Mouse (Mus musculus): Measurements from ENCODE around the gene Hist1h2ad. TPM values are rescaled to one million over a fixed set of nuclear protein-coding genes. Genes with fewer than 3 reads are reported as not detected.
"Not testable (repeated sequence)": the region's sequence is repeated elsewhere in the genome, so short reads cannot be mapped to it uniquely, and the experiment has no call there.

The Hist1h2ad gene
- polyA plus RNA-seq, 2 experiments from 2014 or later: 0.96 TPM; not detected in 1

- not testable (repeated sequence) for ATAC-seq
Measured at GRCm38 (mm10) chr13:23542225-23542980, 31.8 kb upstream of the Hist1h2ad start.

DNA sequence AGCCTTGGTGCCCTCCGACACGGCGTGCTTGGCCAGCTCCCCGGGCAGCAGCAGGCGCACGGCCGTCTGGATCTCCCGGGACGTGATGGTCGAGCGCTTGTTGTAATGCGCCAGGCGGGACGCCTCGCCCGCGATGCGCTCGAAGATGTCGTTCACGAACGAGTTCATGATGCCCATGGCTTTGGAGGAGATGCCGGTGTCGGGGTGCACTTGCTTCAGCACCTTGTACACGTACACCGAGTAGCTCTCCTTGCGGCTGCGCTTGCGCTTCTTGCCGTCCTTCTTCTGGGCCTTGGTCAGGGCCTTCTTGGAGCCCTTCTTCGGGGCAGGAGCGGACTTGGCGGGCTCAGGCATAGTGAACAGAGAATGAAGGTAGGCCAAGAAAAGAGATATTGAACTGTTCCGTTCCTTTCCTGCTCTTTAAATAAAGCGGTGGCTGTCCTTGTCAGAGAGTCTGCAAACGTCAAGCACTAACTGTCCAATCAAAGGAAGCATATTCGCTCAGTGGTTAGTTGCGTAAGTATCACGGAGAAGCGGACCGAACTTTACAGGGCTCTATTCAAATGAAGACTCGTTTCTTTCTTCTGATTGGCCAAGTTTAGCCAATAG lies 31.1 kb upstream of the Hist1h2ad start, which contains the start of gene Hist1h2bh:
TSS of gene Hist1h2bh (minus strand) at position 394 of the 609 bp plus-strand sequence.
- ATAC-seq: peak; percentile 89

GRCm38 (mm10) chr13:23543965-23544786 lies 30.0 kb upstream of the Hist1h2ad start, which contains the start of gene Hist1h3f:
TSS of gene Hist1h3f (plus strand) at chr13:23544052.
- peak; percentile 82 for ATAC-seq

- ATAC-seq: peak; percentile 2
Measured at GRCm38 (mm10) chr13:23544787-23545120, 29.4 kb upstream of the Hist1h2ad start.

DNA sequence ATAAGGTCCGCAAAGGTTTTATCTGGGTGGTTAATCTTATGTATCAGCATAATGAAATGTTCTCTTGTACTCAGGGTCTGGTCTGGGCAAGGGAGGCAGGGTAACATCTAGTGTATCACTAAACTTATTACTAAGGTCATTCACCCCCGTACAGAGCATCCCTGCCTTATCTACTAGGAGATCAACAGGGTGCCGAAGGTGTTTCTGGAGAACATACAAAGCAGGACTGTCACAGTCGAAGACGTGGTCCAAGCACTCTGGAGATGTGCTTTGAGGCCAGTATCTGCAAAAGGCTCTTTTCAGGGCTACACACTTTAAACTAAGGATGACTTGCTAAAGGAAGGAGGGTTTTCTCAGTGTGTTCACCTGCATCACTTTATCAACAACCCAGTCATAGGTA lies 27.5 kb upstream of the Hist1h2ad start:
- no peak for ATAC-seq

GRCm38 (mm10) chr13:23550761-23551145 lies 23.4 kb upstream of the Hist1h2ad start:
- ATAC-seq: no peak

GRCm38 (mm10) chr13:23551146-23551834 lies 22.9 kb upstream of the Hist1h2ad start, which contains the start of gene Hist1h4f:
TSS of gene Hist1h4f (minus strand) at chr13:23551648.
- ATAC-seq: peak; percentile 73

GRCm38 (mm10) chr13:23551931-23552914 lies 22.0 kb upstream of the Hist1h2ad start:
- ATAC-seq: no peak

- no peak for ATAC-seq
Measured at GRCm38 (mm10) chr13:23552962-23553361, 21.2 kb upstream of the Hist1h2ad start, which contains the start of gene Hist1h1d. TSS of gene Hist1h1d (plus strand) at chr13:23553262.

DNA sequence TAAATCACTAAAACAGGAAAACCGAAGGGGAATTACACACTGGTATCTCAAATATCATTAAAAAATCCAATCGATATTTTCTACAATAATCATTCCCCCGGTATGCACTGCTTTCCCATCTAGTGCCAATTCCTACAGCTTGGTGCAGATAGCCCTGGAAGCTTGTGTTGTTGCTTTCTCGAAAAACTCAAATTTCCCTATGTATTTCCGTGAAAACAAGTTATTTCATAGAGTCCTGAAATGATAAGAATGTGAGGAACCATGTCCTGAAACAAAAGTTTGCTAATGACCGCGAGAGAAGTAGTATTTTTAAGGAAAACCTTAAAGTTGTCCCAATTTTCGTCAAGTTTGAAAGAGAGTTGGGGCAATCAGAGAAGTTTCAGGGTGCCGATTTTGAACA lies 19.8 kb upstream of the Hist1h2ad start:
- ATAC-seq: no peak

GRCm38 (mm10) chr13:23554925-23555838 lies 19.0 kb upstream of the Hist1h2ad start:
- peak; percentile 66 for ATAC-seq

- ATAC-seq: peak; percentile 71
Measured at GRCm38 (mm10) chr13:23555839-23556416, 18.3 kb upstream of the Hist1h2ad start.

- no peak for ATAC-seq
Measured at GRCm38 (mm10) chr13:23556906-23557305, 17.3 kb upstream of the Hist1h2ad start.

DNA sequence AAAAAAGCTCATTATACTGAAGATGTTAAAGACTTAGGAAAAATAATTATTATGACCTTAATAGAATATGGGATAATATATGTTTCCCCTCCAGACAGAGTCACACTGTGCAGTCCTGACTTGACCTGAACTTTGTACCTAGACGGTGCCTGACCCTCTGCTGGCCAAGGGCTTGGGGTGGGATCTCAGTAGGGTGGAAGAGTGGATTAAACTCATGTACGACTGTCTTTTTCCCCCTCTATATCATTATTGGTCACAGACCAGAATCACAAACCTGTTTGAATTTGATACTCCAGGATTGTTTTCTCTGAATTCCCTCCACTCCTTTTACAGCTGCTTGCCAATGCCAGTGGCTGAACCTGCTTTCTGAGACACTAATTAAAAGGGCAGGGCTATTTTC lies 13.5 kb upstream of the Hist1h2ad start:
- ATAC-seq: not testable (repeated sequence)

DNA sequence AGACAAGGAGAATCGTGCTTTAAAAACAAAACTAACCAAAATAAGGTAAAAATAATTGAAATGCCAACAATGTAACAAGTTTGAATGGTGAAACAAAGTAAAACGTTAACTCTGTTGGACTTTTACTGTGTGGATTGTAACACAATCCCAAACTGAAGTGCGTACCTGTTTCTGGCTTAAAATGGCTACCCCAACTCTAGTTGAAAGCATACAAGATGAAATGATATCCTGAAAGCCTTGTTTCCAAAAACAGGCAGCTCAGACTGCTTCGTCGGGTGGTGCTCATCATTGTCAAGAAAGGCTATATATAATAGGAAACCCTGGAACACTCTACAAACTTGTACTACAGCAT lies 12.7 kb upstream of the Hist1h2ad start:
- peak; percentile 8 for ATAC-seq

DNA sequence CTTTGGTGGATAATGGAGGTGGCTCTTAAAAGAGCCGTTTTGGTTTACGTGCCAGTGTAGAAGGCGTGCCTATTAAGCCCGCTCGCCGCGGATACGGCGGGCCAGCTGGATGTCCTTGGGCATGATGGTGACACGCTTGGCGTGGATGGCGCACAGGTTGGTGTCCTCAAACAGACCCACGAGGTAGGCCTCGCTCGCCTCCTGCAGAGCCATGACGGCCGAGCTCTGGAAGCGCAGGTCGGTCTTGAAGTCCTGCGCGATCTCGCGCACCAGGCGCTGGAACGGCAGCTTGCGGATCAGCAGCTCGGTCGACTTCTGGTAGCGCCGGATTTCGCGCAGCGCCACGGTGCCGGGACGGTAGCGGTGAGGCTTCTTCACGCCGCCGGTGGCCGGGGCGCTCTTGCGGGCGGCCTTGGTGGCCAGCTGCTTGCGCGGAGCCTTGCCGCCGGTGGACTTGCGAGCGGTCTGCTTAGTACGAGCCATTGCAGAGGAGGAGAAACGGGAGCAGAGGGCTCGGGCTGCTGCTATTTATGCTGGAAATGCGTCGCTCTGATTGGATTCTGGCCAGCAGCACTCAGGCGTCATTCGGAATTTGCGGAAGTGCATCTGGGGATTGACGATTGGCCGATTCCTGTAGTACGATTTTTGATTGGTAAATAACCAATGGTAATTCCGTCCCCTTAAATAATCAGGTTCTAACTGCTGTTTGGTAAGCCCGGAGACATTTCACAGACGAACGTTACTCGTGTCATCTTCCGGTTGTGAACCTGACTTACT lies 12.1 kb upstream of the Hist1h2ad start, which contains the start of gene Hist1h3e:
TSS of gene Hist1h3e (minus strand) at position 487 of the 777 bp plus-strand sequence.
- peak; percentile 93 for ATAC-seq

DNA sequence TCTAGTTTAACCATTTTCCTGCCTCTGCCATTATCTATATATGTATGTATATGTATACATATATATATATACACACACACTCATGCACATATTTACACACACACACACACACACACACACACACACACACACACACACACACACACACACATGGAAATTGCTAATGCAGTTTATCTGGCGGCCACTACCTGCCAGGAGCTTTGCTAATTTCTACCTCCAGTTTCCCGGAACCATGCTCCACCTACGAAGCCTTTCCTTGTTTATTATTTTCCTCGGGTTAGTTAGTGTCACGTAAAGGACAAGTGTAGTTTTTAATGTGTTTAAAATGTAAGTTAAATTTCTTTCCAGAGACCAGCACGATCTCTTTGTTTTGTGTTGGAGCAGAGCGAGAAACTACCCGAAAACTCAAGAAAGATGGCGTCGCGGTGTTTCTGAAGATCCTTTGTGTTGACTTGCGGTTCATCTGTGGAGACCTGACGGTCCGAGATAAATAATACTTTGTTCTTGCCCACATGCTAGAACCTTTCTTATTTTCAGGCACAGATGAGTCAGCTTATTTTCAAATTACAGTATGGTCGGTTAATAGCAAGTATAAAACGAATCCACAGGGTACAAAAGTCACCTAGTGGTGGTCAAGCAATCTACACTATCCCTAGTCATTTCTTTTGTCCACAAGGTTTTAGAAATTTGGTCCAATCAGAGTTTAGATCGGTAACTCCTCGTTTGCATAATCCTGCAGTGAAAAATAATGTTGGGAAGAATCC lies 11.3 kb upstream of the Hist1h2ad start:
- ATAC-seq: peak; percentile 18

- no peak for ATAC-seq
Measured at GRCm38 (mm10) chr13:23564482-23564881, 9.7 kb upstream of the Hist1h2ad start.

Measured in CD4-positive, CD25-positive, alpha-beta regulatory T cell, adult 4 months (primary cell).